Mouse (Mus musculus): ENCODE data around the gene Zfp217. TPM values are rescaled to one million over a fixed set of nuclear protein-coding genes. Genes with fewer than 3 reads are reported as not detected.
A peak's percentile ranks its signal among the peaks of the same experiment; 100 is the strongest.

Gene Zfp217
- polyA plus RNA-seq, 1 experiment from 2014 or later = 3.0 TPM

- Histone ChIP-seq H3K4me1 (replicated peaks) (peaks cover 41% of the 10 kb centered on the region), H3K27ac (no peak overlapping the region), H3K9me3 (no peaks in the 10 kb centered on the region), H3K4me3 (no peak overlapping the region), H3K36me3 (no peaks in the 10 kb centered on the region), H3K27me3 (ENCODE audit: insufficient read depth, poor library complexity, severe bottlenecking) (peaks cover 6% of the 10 kb centered on the region; the same call in 1 of the 2 replicates)
- DNase-seq (ENCODE audit: low spot score) = no peak
- WGBS = 48% methylated on average over 11 of the region's 11 CpGs
Measured at GRCm38 (mm10) chr2:170157280-170158200, 9.6 kb upstream of the Zfp217 start.

- Histone ChIP-seq H3K4me1 (replicated peaks) (peaks cover 35% of the 10 kb centered on the region), H3K9me3 (no peaks in the 10 kb centered on the region), H3K27me3 (ENCODE audit: insufficient read depth, poor library complexity, severe bottlenecking) (peaks cover 6% of the 10 kb centered on the region; the same call in 1 of the 2 replicates), H3K27ac (peak overlapping the region; percentile 47), H3K36me3 (no peaks in the 10 kb centered on the region), H3K4me3 (peak overlapping the region; percentile 48)
- WGBS = 11% methylated on average over 18 of the region's 18 CpGs
- peak; percentile 45 for DNase-seq (ENCODE audit: low spot score)
Measured at GRCm38 (mm10) chr2:170155089-170155740, 7.3 kb upstream of the Zfp217 start.

GRCm38 (mm10) chr2:170154738-170155088, 6.8 kb upstream of the Zfp217 start:
- no peaks in the 10 kb centered on the region for H3K9me3 ChIP-seq
- DNase-seq (ENCODE audit: low spot score) = no peak
- peaks cover 6% of the 10 kb centered on the region; the same call in 1 of the 2 replicates for H3K27me3 ChIP-seq (ENCODE audit: insufficient read depth, poor library complexity, severe bottlenecking)
- 10% methylated on average over 5 of the region's 5 CpGs for WGBS
- H3K27ac ChIP-seq = peak overlapping the region; percentile 47
- H3K4me3 ChIP-seq = peak overlapping the region; percentile 48
- H3K36me3 ChIP-seq = no peaks in the 10 kb centered on the region
- peaks cover 32% of the 10 kb centered on the region for H3K4me1 ChIP-seq (replicated peaks)

- H3K27ac ChIP-seq = no peak overlapping the region
- no peaks in the 10 kb centered on the region for H3K36me3 ChIP-seq
- WGBS = 20% methylated on average over 6 of the region's 6 CpGs
- no peak for DNase-seq (ENCODE audit: low spot score)
- peaks cover 32% of the 10 kb centered on the region for H3K4me1 ChIP-seq (replicated peaks)
- peaks cover 6% of the 10 kb centered on the region; the same call in 1 of the 2 replicates for H3K27me3 ChIP-seq (ENCODE audit: insufficient read depth, poor library complexity, severe bottlenecking)
- peak overlapping the region; percentile 49 for H3K4me3 ChIP-seq
- H3K9me3 ChIP-seq = no peaks in the 10 kb centered on the region
Measured at GRCm38 (mm10) chr2:170154301-170154721, 6.4 kb upstream of the Zfp217 start.

GRCm38 (mm10) chr2:170153421-170154271, 5.7 kb upstream of the Zfp217 start:
- peak; percentile 46 for DNase-seq (ENCODE audit: low spot score)
- peaks cover 6% of the 10 kb centered on the region; the same call in 1 of the 2 replicates for H3K27me3 ChIP-seq (ENCODE audit: insufficient read depth, poor library complexity, severe bottlenecking)
- H3K4me3 ChIP-seq = peak overlapping the region; percentile 49
- H3K27ac ChIP-seq = peak overlapping the region; percentile 77
- no peaks in the 10 kb centered on the region for H3K9me3 ChIP-seq
- no peaks in the 10 kb centered on the region for H3K36me3 ChIP-seq
- H3K4me1 ChIP-seq (replicated peaks) = peaks cover 32% of the 10 kb centered on the region
- WGBS = 1% methylated on average over 37 of the region's 37 CpGs

GRCm38 (mm10) chr2:170152856-170153255, 5.0 kb upstream of the Zfp217 start:
- H3K4me1 ChIP-seq (replicated peaks) = peaks cover 29% of the 10 kb centered on the region
- H3K27me3 ChIP-seq (ENCODE audit: insufficient read depth, poor library complexity, severe bottlenecking) = peaks cover 6% of the 10 kb centered on the region; the same call in 1 of the 2 replicates
- no peak for DNase-seq (ENCODE audit: low spot score)
- H3K36me3 ChIP-seq = no peaks in the 10 kb centered on the region
- H3K4me3 ChIP-seq = no peak overlapping the region; the same call in 1 of the 2 replicates
- 0 out of 2 replicates have a peak overlapping the region, but pooled peaks have one; percentile 77 for H3K27ac ChIP-seq
- 23% methylated on average over 7 of the region's 7 CpGs for WGBS
- H3K9me3 ChIP-seq = no peaks in the 10 kb centered on the region

GRCm38 (mm10) chr2:170152036-170152686, 4.3 kb upstream of the Zfp217 start:
- Histone ChIP-seq H3K27me3 (ENCODE audit: insufficient read depth, poor library complexity, severe bottlenecking) (peaks cover 6% of the 10 kb centered on the region; the same call in 1 of the 2 replicates), H3K27ac (no peak overlapping the region), H3K4me3 (no peak overlapping the region), H3K4me1 (replicated peaks) (peaks cover 29% of the 10 kb centered on the region), H3K9me3 (no peaks in the 10 kb centered on the region), H3K36me3 (no peaks in the 10 kb centered on the region)
- WGBS = 68% methylated on average over 5 of the region's 5 CpGs
- DNase-seq (ENCODE audit: low spot score) = no peak

GRCm38 (mm10) chr2:170151470-170151869, 3.6 kb upstream of the Zfp217 start:
- Histone ChIP-seq H3K4me3 (no peak overlapping the region), H3K27me3 (ENCODE audit: insufficient read depth, poor library complexity, severe bottlenecking) (peaks cover 6% of the 10 kb centered on the region; the same call in 1 of the 2 replicates), H3K4me1 (replicated peaks) (peaks cover 29% of the 10 kb centered on the region), H3K36me3 (no peaks in the 10 kb centered on the region), H3K27ac (no peak overlapping the region), H3K9me3 (no peaks in the 10 kb centered on the region)
- 83% methylated on average over 8 of the region's 8 CpGs for WGBS
- DNase-seq (ENCODE audit: low spot score) = no peak

GRCm38 (mm10) chr2:170148828-170149227, 925 bp upstream of the Zfp217 start:
- no peak overlapping the region for H3K27ac ChIP-seq
- H3K4me3 ChIP-seq = no peak overlapping the region
- no peaks in the 10 kb centered on the region for H3K36me3 ChIP-seq
- no peak for DNase-seq (ENCODE audit: low spot score)
- H3K27me3 ChIP-seq (ENCODE audit: insufficient read depth, poor library complexity, severe bottlenecking) = no peaks in the 10 kb centered on the region; the same call in 1 of the 2 replicates
- 77% methylated on average over 7 of the region's 7 CpGs for WGBS
- H3K9me3 ChIP-seq = no peaks in the 10 kb centered on the region
- peaks cover 11% of the 10 kb centered on the region for H3K4me1 ChIP-seq (replicated peaks)

- Histone ChIP-seq H3K4me3 (no peak overlapping the region), H3K27ac (no peak overlapping the region), H3K4me1 (replicated peaks) (no peaks in the 10 kb centered on the region), H3K36me3 (no peaks in the 10 kb centered on the region), H3K9me3 (no peaks in the 10 kb centered on the region), H3K27me3 (ENCODE audit: insufficient read depth, poor library complexity, severe bottlenecking) (no peaks in the 10 kb centered on the region)
- no peak for DNase-seq (ENCODE audit: low spot score)
- 87% methylated on average over 4 of the region's 4 CpGs for WGBS
Measured at GRCm38 (mm10) chr2:170147170-170147569, 733 bp downstream of the Zfp217 start.

- no peak overlapping the region for H3K4me3 ChIP-seq
- no peaks in the 10 kb centered on the region for H3K4me1 ChIP-seq (replicated peaks)
- no peak overlapping the region for H3K27ac ChIP-seq
- WGBS = 90% methylated on average over 10 of the region's 10 CpGs
- H3K9me3 ChIP-seq = no peaks in the 10 kb centered on the region
- no peak for DNase-seq (ENCODE audit: low spot score)
- no peaks in the 10 kb centered on the region for H3K36me3 ChIP-seq
- no peaks in the 10 kb centered on the region for H3K27me3 ChIP-seq (ENCODE audit: insufficient read depth, poor library complexity, severe bottlenecking)
Measured at GRCm38 (mm10) chr2:170144343-170144742, 3.6 kb downstream of the Zfp217 start.

- DNase-seq (ENCODE audit: low spot score) = no peak
- H3K36me3 ChIP-seq = no peaks in the 10 kb centered on the region
- no peaks in the 10 kb centered on the region for H3K4me1 ChIP-seq (replicated peaks)
- 43% methylated on average over 3 of the region's 3 CpGs for WGBS
- H3K4me3 ChIP-seq = no peak overlapping the region
- no peaks in the 10 kb centered on the region for H3K27me3 ChIP-seq (ENCODE audit: insufficient read depth, poor library complexity, severe bottlenecking)
- H3K9me3 ChIP-seq = no peaks in the 10 kb centered on the region
- no peak overlapping the region for H3K27ac ChIP-seq
Measured at GRCm38 (mm10) chr2:170143861-170144260, 4.0 kb downstream of the Zfp217 start.

All from hindbrain, embryonic 10.5 days (tissue).